Mouse (Mus musculus) heart, adult 10 weeks (tissue): Measurements from ENCODE around the gene Cyp26a1. TPM values are rescaled to one million over a fixed set of nuclear protein-coding genes. Genes with fewer than 3 reads are reported as not detected.

Experiments used
- polyA plus RNA-seq: library from polyadenylated mRNA; stranded (reverse); fragments of 350-450 nt; fragmentation: Illumina TruSeq; extraction: RNeasy Lipid Tissue Mini Kit (QIAGEN cat#74804); gene quantifications from one replicate; pipeline ENCODE4 v1.2.3, GENCODE M21; 2014; ENCODE audit warnings: low read depth, low replicate concordance

The Cyp26a1 gene
- polyA plus RNA-seq = not detected

GRCm38 (mm10) chr19:37697651-37698272 is at the start of gene Cyp26a1:
Gene Cyp26a1 (plus strand): TSS chr19:37697798.

DNA sequence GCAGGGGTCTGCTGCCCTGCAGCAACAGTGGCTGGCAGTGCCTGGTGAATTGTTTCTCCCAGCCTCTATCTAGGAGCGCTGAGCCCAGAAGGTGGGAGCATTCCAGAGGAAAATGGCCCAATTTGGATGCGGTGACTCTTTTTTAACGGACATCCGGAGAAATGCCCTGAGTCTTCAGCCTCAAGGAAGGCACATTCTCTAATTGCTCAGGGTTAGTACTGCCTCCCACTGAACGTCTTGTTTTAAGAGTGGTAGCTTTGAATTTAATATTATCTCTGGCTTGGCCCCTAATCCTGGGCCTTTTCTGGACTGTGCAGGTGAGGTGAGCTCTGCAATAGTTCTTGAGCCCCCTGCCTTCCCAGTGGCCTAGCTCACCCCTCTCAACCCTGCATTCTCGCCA is 12.3 kb upstream of the Cyp26a1 start, which contains the start of gene Cyp26c1:
Gene Cyp26c1, plus strand, starts transcription at position 301 of the 400 bp plus-strand sequence.

Other genes starting within 250 kb of the Cyp26a1 start
- gene Exoc6, start 147.4 kb upstream of the Cyp26a1 start, polyA plus RNA-seq = 26.8 TPM
- not detected for gene Cyp26c1, start 12.2 kb upstream of the Cyp26a1 start, polyA plus RNA-seq